Mouse (Mus musculus) kidney, postnatal 4 days (tissue): ENCODE measurements around the gene Mturn.

Experiments
- DNase-seq, 2 experiments: peaks; one replicate each; pipeline ENCODE4 v3.0.0; 2021; ENCODE audit warnings: mixed read lengths in 2 of 2

Gene Mturn

GRCm38 (mm10) chr6:54680891-54681745 is at the start of gene Mturn:
TSS of gene Mturn (plus strand) at chr6:54681624.
- DNase-seq, result peak; percentile 99

DNA sequence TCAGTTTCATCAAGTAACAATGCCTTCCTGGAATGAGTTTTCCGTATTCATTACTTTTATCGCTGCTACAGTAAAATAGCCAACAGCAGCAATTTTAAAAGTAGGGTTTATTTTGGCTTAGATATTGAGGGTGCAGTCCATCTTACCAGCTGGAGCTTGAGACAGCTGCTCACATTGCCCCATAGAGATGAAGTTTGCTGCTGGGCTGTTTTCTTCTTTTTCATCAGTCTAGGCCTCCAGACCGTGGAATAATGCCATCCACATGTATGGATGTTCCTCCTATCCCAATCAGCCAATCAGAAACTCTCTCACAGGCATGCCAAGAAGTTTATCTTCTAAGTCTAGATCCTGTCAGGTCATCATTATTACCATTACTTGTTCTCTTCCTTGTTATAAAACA is 41.5 kb upstream of the Mturn start:
- DNase-seq, result no peak

DNA sequence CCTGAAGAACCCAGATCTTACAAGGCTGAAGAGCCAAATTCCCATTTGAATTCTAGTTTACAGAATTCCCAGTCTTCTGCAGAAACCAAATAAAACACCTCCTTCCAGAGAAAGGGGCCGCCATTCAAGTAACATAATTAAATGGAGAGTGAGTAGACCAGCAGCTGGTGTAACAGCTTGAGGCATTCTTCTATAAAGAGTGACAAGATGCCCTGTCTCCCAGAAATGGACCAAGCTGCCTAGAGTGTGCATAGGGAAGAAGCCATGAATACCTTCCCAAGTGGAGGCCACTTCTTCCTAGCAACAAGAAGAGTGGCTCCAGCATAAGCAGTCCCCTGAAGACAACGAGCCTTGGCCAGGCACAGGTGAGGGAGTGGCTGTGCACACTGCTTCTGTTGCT is 39.5 kb upstream of the Mturn start:
- DNase-seq, result no peak

DNA sequence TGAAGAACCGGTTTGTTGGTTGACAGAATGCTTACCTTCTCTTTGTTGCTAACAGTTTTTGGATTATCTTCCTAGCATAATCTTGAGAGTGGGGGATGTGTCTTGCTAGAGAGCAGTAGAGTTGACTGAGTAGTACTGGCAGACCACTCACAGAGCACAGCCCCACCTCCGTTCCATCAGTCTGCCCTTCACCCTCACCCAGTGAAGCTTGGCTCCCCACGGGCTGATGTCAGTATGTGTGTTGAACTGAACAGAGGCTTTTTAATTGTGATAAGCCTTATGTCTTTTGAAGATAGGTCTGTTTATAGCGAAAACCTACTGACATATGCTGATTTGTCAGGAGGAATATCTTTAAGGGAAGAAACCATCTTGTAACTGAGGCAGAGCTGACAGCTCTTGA is 38.2 kb upstream of the Mturn start:
- DNase-seq, result no peak

DNA sequence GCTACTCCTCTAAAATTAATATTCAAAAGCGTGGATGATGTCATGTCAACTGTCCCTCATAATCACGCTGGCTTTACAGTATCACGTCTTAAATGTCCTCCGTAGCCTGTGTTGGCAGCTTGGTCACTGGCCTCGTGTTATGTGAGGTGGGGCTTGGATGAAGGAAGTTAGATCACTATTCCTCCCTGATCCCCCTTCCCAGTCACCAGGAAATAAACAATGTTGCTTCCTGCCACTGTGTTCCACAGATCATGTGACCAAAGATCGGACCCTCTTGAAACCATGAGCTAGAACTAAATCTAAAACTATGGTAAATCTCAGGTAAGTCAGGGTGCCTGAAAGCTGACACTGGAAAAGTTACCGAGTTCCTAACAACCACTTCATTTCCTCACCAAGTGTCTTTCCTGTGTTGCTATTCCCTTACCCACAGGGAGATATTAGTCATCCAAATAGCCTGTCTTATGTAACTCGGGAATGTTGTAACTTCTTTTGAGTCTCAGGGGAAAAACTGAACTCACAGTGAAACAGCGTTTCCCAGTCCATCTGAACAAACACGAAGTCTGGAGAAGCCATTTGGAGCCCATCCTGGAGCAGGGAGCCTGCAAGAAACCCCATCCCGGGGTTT is 25.8 kb upstream of the Mturn start:
- DNase-seq, result no peak

GRCm38 (mm10) chr6:54657861-54658260 is 23.6 kb upstream of the Mturn start:
- DNase-seq, result no peak

DNA sequence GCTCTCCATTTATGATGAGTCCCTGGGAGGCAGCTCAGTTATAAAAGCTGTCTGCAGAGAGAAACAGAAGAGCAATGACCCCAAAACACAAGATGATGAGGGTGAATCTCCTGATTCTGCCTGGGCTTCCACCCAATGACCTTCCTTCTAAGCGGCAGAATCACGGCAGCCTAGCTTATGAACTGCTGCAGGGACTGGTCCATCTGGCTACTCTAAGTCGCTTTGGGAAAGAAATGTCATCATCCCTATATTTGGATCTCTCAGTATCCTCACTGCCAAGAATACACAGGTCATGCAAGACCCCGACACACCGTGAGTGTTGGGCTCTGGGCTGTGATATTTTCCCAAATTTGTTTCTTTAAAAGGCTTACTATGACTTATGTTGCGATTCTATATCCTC is 11.6 kb upstream of the Mturn start:
- no peak for DNase-seq

- no peak for DNase-seq
These were observed 8.5 kb upstream of the Mturn start for GRCm38 (mm10) chr6:54672901-54673300.

- no peak for DNase-seq
These were observed 1.7 kb upstream of the Mturn start for GRCm38 (mm10) chr6:54679686-54680085.

DNA sequence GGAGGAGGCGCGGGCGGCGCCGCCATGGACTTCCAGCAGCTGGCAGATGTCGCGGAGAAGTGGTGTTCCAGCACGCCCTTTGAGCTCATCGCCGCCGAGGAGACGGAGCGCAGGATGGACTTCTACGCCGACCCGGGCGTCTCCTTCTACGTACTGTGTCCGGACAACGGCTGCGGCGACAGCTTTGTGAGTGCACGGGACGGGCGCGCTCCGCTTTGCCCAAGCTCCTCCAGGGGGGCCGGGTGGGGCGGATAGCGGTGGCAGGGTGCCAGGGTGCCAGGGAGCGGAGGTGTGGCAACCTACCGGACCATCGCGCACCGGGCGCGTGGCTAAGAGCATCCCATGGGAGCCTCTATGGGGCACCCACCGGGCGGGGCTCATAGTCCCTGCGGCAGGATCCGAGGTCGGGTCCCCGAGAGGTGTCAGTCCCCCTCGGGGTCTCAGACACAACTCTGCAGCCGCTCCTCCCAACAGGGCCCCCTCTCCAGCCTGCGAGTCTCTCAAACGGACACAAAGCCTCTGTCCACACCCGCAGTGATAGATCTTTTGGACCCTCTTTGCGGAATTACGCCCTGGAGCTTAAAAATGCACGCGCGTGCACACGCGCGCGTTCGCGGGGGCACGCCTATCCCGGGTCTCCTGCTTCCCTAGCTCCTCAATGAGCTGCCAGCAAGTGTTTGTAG is 463 bp downstream of the Mturn start:
- no peak for DNase-seq

- DNase-seq, result no peak
These were observed 2.7 kb downstream of the Mturn start for GRCm38 (mm10) chr6:54684085-54684484.

GRCm38 (mm10) chr6:54685103-54685502 is 3.7 kb downstream of the Mturn start:
- DNase-seq, result no peak

GRCm38 (mm10) chr6:54685716-54686395 is 4.4 kb downstream of the Mturn start:
- no peak for DNase-seq

DNA sequence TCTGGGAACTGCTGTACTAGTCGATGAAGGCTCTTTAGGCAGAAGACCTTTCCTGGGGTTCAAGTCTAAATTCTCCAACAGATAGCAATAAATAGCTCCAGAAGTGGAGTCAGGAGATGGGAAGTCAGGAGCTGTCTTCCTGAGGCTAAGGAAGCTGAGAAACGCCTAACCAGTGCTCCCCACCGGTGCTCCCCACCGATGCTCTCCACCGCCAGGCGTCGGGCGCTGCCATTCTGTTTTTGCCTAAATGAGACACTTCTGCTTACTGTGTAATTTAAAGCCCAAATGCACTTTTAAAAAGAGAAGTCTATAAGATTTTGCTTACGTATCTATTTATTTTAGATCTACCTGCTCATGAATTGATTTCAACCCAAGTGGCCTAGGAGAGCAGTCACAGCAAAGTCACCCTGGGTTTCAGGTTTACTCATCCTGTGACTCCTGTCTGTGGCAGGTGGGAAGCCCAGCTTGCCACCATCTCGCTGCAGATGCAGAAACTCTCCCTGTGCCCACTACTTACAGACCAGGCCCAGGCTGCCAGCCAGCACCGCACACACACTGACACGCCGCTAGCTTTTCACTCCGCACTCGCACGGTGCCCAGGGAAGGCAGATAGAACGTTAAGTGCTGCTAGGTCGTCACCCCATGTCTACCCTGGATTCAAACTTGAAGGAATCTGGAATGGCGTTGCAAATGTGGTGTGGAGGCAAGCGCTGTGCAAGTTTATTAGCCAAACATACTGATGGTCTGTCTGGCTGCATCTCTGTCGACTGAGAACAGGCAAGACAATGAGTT is 5.7 kb downstream of the Mturn start:
- DNase-seq, result no peak

- no peak for DNase-seq
These were observed 7.3 kb downstream of the Mturn start for GRCm38 (mm10) chr6:54688467-54689323.

DNA sequence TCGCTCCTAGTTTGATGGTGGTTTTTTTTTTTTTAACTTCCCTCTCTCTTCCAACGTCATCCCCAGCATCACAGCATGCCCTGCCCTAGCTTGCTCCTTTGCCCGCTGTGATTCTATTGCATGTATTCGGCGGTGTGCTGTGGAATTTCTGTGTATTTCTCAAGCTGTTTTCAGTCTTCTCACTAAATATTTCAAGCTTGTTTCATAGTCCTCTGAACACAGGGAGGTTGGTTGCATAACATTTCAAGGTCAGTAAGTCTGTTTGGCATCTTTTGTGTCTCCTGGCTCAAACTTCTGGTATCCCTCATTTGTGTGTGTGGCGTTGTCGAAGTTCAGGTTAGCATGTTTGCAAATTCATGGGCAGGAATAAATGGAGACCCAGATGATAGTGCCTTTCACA is 8.3 kb downstream of the Mturn start:
- no peak for DNase-seq

DNA sequence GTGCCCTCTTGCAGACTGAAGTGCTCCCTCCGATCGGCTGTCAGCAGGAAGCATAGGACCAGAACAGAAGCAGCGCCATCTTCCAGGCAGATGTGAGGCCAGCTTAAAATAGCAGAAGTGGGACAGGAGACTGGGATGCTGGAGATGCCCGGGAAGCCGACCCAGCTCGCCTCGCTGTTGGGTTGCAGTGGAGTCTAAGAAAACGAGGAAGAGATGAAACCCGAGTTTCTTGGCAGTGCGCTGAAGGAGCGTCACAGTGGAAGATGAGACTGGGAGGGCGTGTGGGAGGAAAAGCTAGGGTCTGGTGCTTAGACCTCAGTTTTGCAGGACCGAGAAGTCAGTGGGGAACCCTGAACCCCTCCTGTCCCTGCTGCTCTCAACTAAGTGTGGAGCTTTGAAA is 9.4 kb downstream of the Mturn start:
- DNase-seq, result no peak

GRCm38 (mm10) chr6:54691368-54692116 is 10.1 kb downstream of the Mturn start:
- DNase-seq, result no peak

- DNase-seq, result no peak
These were observed 10.8 kb downstream of the Mturn start for GRCm38 (mm10) chr6:54692201-54692600.

DNA sequence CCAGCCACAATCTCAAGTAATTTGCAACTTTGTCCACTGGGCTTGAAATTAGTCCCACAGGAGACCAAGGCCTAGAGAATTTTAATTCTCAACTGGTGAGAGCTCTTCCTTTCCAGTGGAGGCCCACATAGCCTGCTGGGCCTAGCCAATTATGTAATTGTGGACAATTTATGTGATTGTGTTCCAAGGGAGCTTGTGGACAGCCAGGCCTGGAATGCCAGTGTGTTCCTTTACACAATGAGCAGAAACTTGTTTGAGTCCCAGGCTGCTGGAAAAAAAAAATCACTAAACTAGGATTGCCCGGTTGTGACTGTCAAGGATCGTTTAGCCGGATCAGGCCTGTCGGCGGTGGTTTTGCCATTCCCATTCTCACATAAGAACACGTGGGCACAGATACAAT is 11.9 kb downstream of the Mturn start:
- no peak for DNase-seq
